Mouse (Mus musculus) liver, postnatal 0 days (tissue): ENCODE data around the gene Best1. TPM values are rescaled to one million over a fixed set of nuclear protein-coding genes. Genes with fewer than 3 reads are reported as not detected.

Source experiments
- ATAC-seq: fragments of 200-750 bp; cut with Nextera tagmentation; 2 replicates; pipeline ENCODE4 v1.8.0; 2017; ENCODE audit warnings: mild to moderate bottlenecking, moderate library complexity
- DNase-seq: peaks from one replicate; pipeline ENCODE4 v3.0.0-alpha.2; 2016
- H3K27ac ChIP-seq: fragments of 300-500 bp; sonication (generic); 2 replicates; pipeline ENCODE4 v1.5.1; 2014; ENCODE audit warnings: antibody characterized with exemption, moderate library complexity, mild to moderate bottlenecking, low read depth
- H3K27me3 ChIP-seq: fragments of 300-500 bp; sonication (generic); 2 replicates; pipeline ENCODE4 v1.6.1; 2014; ENCODE audit warnings: low read length, control low read depth, mixed read lengths; ENCODE audit not compliant: insufficient read depth
- H3K36me3 ChIP-seq: fragments of 300-500 bp; sonication (generic); replicated peaks from 2 replicates; pipeline ENCODE4 v1.6.1; 2014; ENCODE audit warnings: mild to moderate bottlenecking, control low read depth, low read length, moderate library complexity, mixed read lengths; ENCODE audit not compliant: insufficient read depth
- H3K4me1 ChIP-seq: fragments of 300-500 bp; sonication (generic); 2 replicates; pipeline ENCODE4 v1.6.1; 2014; ENCODE audit warnings: antibody characterized with exemption, mild to moderate bottlenecking, control low read depth; ENCODE audit not compliant: insufficient read depth
- H3K4me2 ChIP-seq: fragments of 300-500 bp; sonication (generic); 2 replicates; pipeline ENCODE4 v1.6.1; 2014; ENCODE audit warnings: low read depth, mild to moderate bottlenecking, low read length, moderate library complexity, mixed read lengths
- H3K4me3 ChIP-seq: fragments of 300-500 bp; sonication (generic); 2 replicates; pipeline ENCODE4 v1.5.1; 2014; ENCODE audit warnings: low read depth, low read length
- H3K9ac ChIP-seq: fragments of 300-500 bp; sonication (generic); replicated peaks from 2 replicates; pipeline ENCODE4 v1.6.1; 2014; ENCODE audit warnings: mild to moderate bottlenecking, moderate library complexity
- H3K9me3 ChIP-seq: fragments of 300-500 bp; sonication (generic); 2 replicates; pipeline ENCODE4 v1.6.1; 2016; ENCODE audit warnings: mild to moderate bottlenecking, control low read depth, low read length, mixed read lengths
- CTCF ChIP-seq: sonication (generic); IDR thresholded peaks from 2 replicates; pipeline ENCODE4 v1.5.1; 2016; ENCODE audit warnings: antibody characterized with exemption, low read depth
- EP300 ChIP-seq: IDR thresholded peaks from 2 replicates; pipeline ENCODE4 v1.6.1; 2016; ENCODE audit warnings: antibody characterized with exemption, low read depth, mild to moderate bottlenecking
- WGBS: fragments of 180-500 bp; shearing (Covaris S2); extraction: QIAGEN DNeasy Blood & Tissue Kit; methylation state at CpG from one replicate; pipeline ENCODE4 v1.1.7; 2014; ENCODE audit not compliant: insufficient replicate concordance; 5-methylcytosine and 5-hydroxymethylcytosine counted together
- polyA plus RNA-seq: library from polyadenylated mRNA; unstranded; fragments of >200 nt; fragmentation: Nextera tagmentation; extraction: Ambion mirVana; gene quantifications from 2 replicates; pipeline ENCODE4 v1.2.1, GENCODE M21; 2015

Best1 gene
- polyA plus RNA-seq, 1 experiment from 2014 or later: 0.13 TPM

GRCm38 (mm10) chr19:9942539-9943533, 58.6 kb downstream of the Best1 start:
- H3K27ac ChIP-seq: peak overlapping the region; percentile 75
- H3K4me1 ChIP-seq: peaks cover 33% of the 10 kb centered on the region
- no peak for TF ChIP-seq EP300
- no peak for TF ChIP-seq CTCF
- ATAC-seq (peak; percentile 30), DNase-seq (peak; percentile 46)
- H3K4me2 ChIP-seq: no peak overlapping the region
- no peaks in the 10 kb centered on the region for H3K36me3 ChIP-seq
- no peak overlapping the region for H3K4me3 ChIP-seq
- no peak overlapping the region for H3K9ac ChIP-seq
- no peaks in the 10 kb centered on the region for H3K27me3 ChIP-seq
- 43% methylated on average over 10 of the region's 10 CpGs for WGBS
- H3K9me3 ChIP-seq: no peaks in the 10 kb centered on the region

- ATAC-seq (peak; percentile 45; the same call in 1 of the 2 replicates), DNase-seq (no peak)
- Histone ChIP-seq H3K4me2 (no peak overlapping the region), H3K27ac (0 out of 2 replicates have a peak overlapping the region, but pooled peaks have one; percentile 75), H3K9me3 (no peaks in the 10 kb centered on the region), H3K36me3 (no peaks in the 10 kb centered on the region), H3K9ac (no peak overlapping the region), H3K4me1 (peaks cover 38% of the 10 kb centered on the region), H3K27me3 (no peaks in the 10 kb centered on the region), H3K4me3 (no peak overlapping the region)
- no peak for TF ChIP-seq EP300
- TF ChIP-seq CTCF: no peak
- WGBS: 45% methylated on average over 1 of the region's 1 CpGs
Measured at GRCm38 (mm10) chr19:9941809-9942208, 59.6 kb downstream of the Best1 start.

GRCm38 (mm10) chr19:9940903-9941302, 60.5 kb downstream of the Best1 start:
- no peak overlapping the region for H3K4me3 ChIP-seq
- DNase-seq (no peak), ATAC-seq (no peak)
- no peaks in the 10 kb centered on the region for H3K9me3 ChIP-seq
- H3K27ac ChIP-seq: 0 out of 2 replicates have a peak overlapping the region, but pooled peaks have one; percentile 32
- H3K27me3 ChIP-seq: no peaks in the 10 kb centered on the region
- TF ChIP-seq CTCF (no peak), EP300 (no peak)
- no peak overlapping the region for H3K4me2 ChIP-seq
- WGBS: 69% methylated on average over 4 of the region's 4 CpGs
- peaks cover 39% of the 10 kb centered on the region for H3K4me1 ChIP-seq
- H3K9ac ChIP-seq: no peak overlapping the region
- H3K36me3 ChIP-seq: no peaks in the 10 kb centered on the region

GRCm38 (mm10) chr19:9939841-9940240, 61.6 kb downstream of the Best1 start:
- Histone ChIP-seq H3K4me2 (no peak overlapping the region), H3K27me3 (no peaks in the 10 kb centered on the region), H3K4me3 (no peak overlapping the region), H3K9me3 (no peaks in the 10 kb centered on the region), H3K9ac (no peak overlapping the region), H3K36me3 (no peaks in the 10 kb centered on the region), H3K4me1 (peaks cover 43% of the 10 kb centered on the region), H3K27ac (no peak overlapping the region)
- TF ChIP-seq CTCF (no peak), EP300 (no peak)
- 79% methylated on average over 7 of the region's 7 CpGs for WGBS
- DNase-seq (no peak), ATAC-seq (no peak)

DNA sequence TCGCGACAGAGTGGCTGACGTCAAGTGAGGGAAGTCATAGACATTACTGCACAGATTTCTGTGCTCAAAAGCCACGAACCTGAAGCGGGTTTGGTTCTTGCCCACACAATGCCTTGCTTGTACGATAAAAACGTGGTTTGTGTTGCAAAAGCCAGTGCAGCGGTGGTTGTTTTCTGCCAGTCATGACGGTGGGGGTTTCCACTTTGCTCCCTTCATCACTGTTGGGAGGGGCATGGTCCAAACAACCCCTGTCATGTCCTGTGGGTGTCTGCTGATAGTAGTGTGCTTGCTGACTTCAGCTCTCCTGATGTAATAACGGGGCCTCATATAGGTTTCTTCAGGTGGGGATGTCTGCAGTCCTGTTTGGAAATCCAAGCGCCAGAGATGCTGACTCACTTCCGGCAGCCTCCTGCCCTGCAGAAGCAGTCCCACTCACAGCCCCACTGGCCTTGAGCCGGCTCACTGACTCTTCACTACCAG, 62.6 kb downstream of the Best1 start:
- WGBS: 17% methylated on average over 13 of the region's 13 CpGs
- Histone ChIP-seq H3K4me3 (peak overlapping the region; percentile 26), H3K9ac (no peak overlapping the region), H3K4me1 (peaks cover 43% of the 10 kb centered on the region), H3K27ac (peak overlapping the region; percentile 83), H3K27me3 (no peaks in the 10 kb centered on the region), H3K36me3 (no peaks in the 10 kb centered on the region), H3K4me2 (peak overlapping the region; percentile 69), H3K9me3 (no peaks in the 10 kb centered on the region)
- DNase-seq (peak; percentile 68), ATAC-seq (peak; percentile 74)
- TF ChIP-seq EP300 (peak; percentile 69), CTCF (no peak)

GRCm38 (mm10) chr19:9938156-9938823, 63.1 kb downstream of the Best1 start:
- no peaks in the 10 kb centered on the region for H3K9me3 ChIP-seq

More at GRCm38 (mm10) chr19:9938156-9938823, 63.1 kb downstream of the Best1 start:
- ATAC-seq (no peak), DNase-seq (no peak)
- Histone ChIP-seq H3K27ac (peak overlapping the region; percentile 83), H3K36me3 (no peaks in the 10 kb centered on the region), H3K4me1 (peaks cover 41% of the 10 kb centered on the region), H3K9ac (no peak overlapping the region), H3K4me2 (peak overlapping the region; percentile 69), H3K4me3 (peak overlapping the region; percentile 26), H3K27me3 (no peaks in the 10 kb centered on the region)
- TF ChIP-seq EP300: no peak
- TF ChIP-seq CTCF: no peak
- 37% methylated on average over 6 of the region's 6 CpGs for WGBS
